ENCODE assay signal across 24 mouse cellular contexts in the genomic region with DNA sequence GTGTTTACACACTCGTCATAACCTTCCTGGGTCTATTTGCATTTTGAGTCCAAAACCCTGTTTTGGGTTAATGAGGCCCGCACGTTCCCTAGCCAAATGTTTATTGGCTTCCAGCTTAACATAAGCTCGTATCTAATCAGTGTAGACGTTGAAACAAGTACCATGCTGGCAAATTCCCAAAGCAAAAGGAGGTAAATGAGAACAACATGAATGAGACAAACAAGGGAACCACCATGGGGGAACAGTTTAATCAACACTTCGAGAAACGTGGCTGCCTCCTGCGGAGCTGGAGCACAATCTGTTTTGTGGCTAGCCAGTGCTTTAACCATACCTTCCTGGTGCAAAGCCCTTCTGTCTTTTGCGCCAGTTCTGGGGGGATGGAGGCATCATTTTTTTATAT. TPM values are rescaled to one million over a fixed set of nuclear protein-coding genes. Genes with fewer than 3 reads are reported as not detected.
DNase-seq lines count a peak whose midpoint lies in the region; ATAC-seq lines count a peak whose summit lies in the region.
"Had no signal": no experiment of that assay in that cellular context is flagged by ENCODE, and none has a peak within 500 bp of the region (broad histone marks: within the 10 kb centered on the region; RNA-seq: fewer than 3 reads in every experiment).

No protein-coding gene starts in this region.

- H3K9me3 ChIP-seq in embryonic facial prominence, embryonic 14.5 days (ENCODE audit: control insufficient read depth, low read length), result no peaks in the 10 kb centered on the region
- H3K9me3 ChIP-seq in embryonic facial prominence, embryonic 10.5 days, result no peaks in the 10 kb centered on the region
- no peaks in the 10 kb centered on the region for H3K9me3 ChIP-seq in hindbrain, embryonic 15.5 days
- H3K9me3 ChIP-seq in hindbrain, embryonic 10.5 days, result no peaks in the 10 kb centered on the region
- no peaks in the 10 kb centered on the region for H3K9me3 ChIP-seq in neural tube, embryonic 14.5 days (ENCODE audit: control insufficient read depth, low read length)
- H3K9me3 ChIP-seq in hindbrain, embryonic 16.5 days (ENCODE audit: control insufficient read depth, low read length), result no peaks in the 10 kb centered on the region
- H3K9me3 ChIP-seq: heart, embryonic 13.5 days; kidney, embryonic 15.5 days; limb, embryonic 13.5 days; liver, embryonic 12.5 days; midbrain, embryonic 12.5 days; stomach, embryonic 15.5 days had no signal

- no peak overlapping the region for H3K4me2 ChIP-seq in embryonic facial prominence, embryonic 14.5 days (ENCODE audit: low read depth, low read length)
- no peak overlapping the region for H3K4me2 ChIP-seq in hindbrain, embryonic 15.5 days
- no peak overlapping the region for H3K4me2 ChIP-seq in neural tube, embryonic 14.5 days (ENCODE audit: low read depth, low read length)
- H3K4me2 ChIP-seq in hindbrain, embryonic 16.5 days (ENCODE audit: low read length), result no peak overlapping the region
- H3K4me2 ChIP-seq: heart, embryonic 13.5 days; kidney, embryonic 15.5 days; limb, embryonic 13.5 days; liver, embryonic 12.5 days; midbrain, embryonic 12.5 days; stomach, embryonic 15.5 days had no signal

- no peak overlapping the region for H3K9ac ChIP-seq in embryonic facial prominence, embryonic 14.5 days (ENCODE audit: low read depth, low read length)
- no peak overlapping the region for H3K9ac ChIP-seq in hindbrain, embryonic 15.5 days
- no peak overlapping the region for H3K9ac ChIP-seq in neural tube, embryonic 14.5 days (replicated peaks; ENCODE audit: low read depth, low read length)
- H3K9ac ChIP-seq in hindbrain, embryonic 16.5 days (ENCODE audit: low read depth, low read length), result no peak overlapping the region
- H3K9ac ChIP-seq: heart, embryonic 13.5 days; kidney, embryonic 15.5 days; limb, embryonic 13.5 days; liver, embryonic 12.5 days; midbrain, embryonic 12.5 days; stomach, embryonic 15.5 days had no signal

- ATAC-seq in embryonic facial prominence, embryonic 14.5 days (ENCODE audit: low read depth), result no peak
- ATAC-seq in hindbrain, embryonic 15.5 days (ENCODE audit: low FRiP score, low read depth), result peak; percentile 45; the same call in 1 of the 2 replicates
- ATAC-seq in neural tube, embryonic 14.5 days (ENCODE audit: low read depth), result peak; percentile 29; the same call in 1 of the 2 replicates
- ATAC-seq in hindbrain, embryonic 16.5 days, result 0 out of 2 replicates have a peak, but pooled peaks have one; percentile 14
- ATAC-seq: liver, embryonic 12.5 days had no signal

- H3K4me1 ChIP-seq in embryonic facial prominence, embryonic 14.5 days (ENCODE audit: control insufficient read depth, insufficient read depth, low read length), result no peaks in the 10 kb centered on the region; the same call in 1 of the 2 replicates
- no peaks in the 10 kb centered on the region for H3K4me1 ChIP-seq in embryonic facial prominence, embryonic 10.5 days
- H3K4me1 ChIP-seq in hindbrain, embryonic 15.5 days (replicated peaks), result peaks cover 9% of the 10 kb centered on the region; the same call in 1 of the 2 replicates
- H3K4me1 ChIP-seq in hindbrain, embryonic 10.5 days (replicated peaks), result peaks cover 8% of the 10 kb centered on the region; the same call in 1 of the 2 replicates
- H3K4me1 ChIP-seq in neural tube, embryonic 14.5 days (ENCODE audit: control insufficient read depth, insufficient read depth, low read length), result 0 out of 2 replicates have a peak, but pooled peaks cover 4% of the 10 kb centered on the region
- no peaks in the 10 kb centered on the region for H3K4me1 ChIP-seq in hindbrain, embryonic 16.5 days (ENCODE audit: control insufficient read depth, insufficient read depth, low read depth, low read length)
- H3K4me1 ChIP-seq: heart, embryonic 13.5 days; liver, embryonic 12.5 days; midbrain, embryonic 12.5 days; stomach, embryonic 15.5 days had no signal

- 51% methylated on average over 9 of the region's 9 CpGs for WGBS in embryonic facial prominence, embryonic 14.5 days
- WGBS in embryonic facial prominence, embryonic 10.5 days, result 67% methylated on average over 9 of the region's 9 CpGs
- WGBS in hindbrain, embryonic 15.5 days, result 35% methylated on average over 9 of the region's 9 CpGs
- WGBS in hindbrain, embryonic 10.5 days, result 55% methylated on average over 9 of the region's 9 CpGs
- WGBS in neural tube, embryonic 14.5 days, result 43% methylated on average over 9 of the region's 9 CpGs
- 25% methylated on average over 9 of the region's 9 CpGs for WGBS in hindbrain, embryonic 16.5 days

- DNase-seq in embryonic facial prominence, embryonic 14.5 days (ENCODE audit: low spot score), result peak; percentile 54
- no peak for DNase-seq in embryonic facial prominence, embryonic 10.5 days (ENCODE audit: low spot score)
- no peak for DNase-seq in hindbrain, embryonic 10.5 days (ENCODE audit: low spot score)
- DNase-seq in neural tube, embryonic 10.5 days (ENCODE audit: extremely low spot score, low spot score), result no peak
- no peak for DNase-seq in thymus, postnatal 36 days
- DNase-seq: adrenal gland, postnatal 10 days; cerebellum, adult 8-10 months; gastrocnemius, postnatal 10 days; heart, adult 18-20 months; heart, postnatal 14 days; kidney, adult 11 months; kidney, postnatal 36 days; layer of hippocampus, postnatal 36 days; lung, adult 18-20 months; thymus, postnatal 4 days had no signal

- no peaks in the 10 kb centered on the region for H3K36me3 ChIP-seq in embryonic facial prominence, embryonic 14.5 days (ENCODE audit: control insufficient read depth, insufficient read depth, low read length)
- no peaks in the 10 kb centered on the region for H3K36me3 ChIP-seq in embryonic facial prominence, embryonic 10.5 days (replicated peaks)
- no peaks in the 10 kb centered on the region for H3K36me3 ChIP-seq in hindbrain, embryonic 15.5 days
- H3K36me3 ChIP-seq in hindbrain, embryonic 10.5 days, result no peaks in the 10 kb centered on the region
- no peaks in the 10 kb centered on the region for H3K36me3 ChIP-seq in neural tube, embryonic 14.5 days (ENCODE audit: control insufficient read depth, insufficient read depth, low read length)
- no peaks in the 10 kb centered on the region for H3K36me3 ChIP-seq in hindbrain, embryonic 16.5 days (ENCODE audit: control insufficient read depth, insufficient read depth, low read length)
- H3K36me3 ChIP-seq: heart, embryonic 13.5 days; kidney, embryonic 15.5 days; limb, embryonic 13.5 days; liver, embryonic 12.5 days; midbrain, embryonic 12.5 days; stomach, embryonic 15.5 days had no signal

- no peak overlapping the region for H3K4me3 ChIP-seq in embryonic facial prominence, embryonic 14.5 days (ENCODE audit: low read depth, low read length)
- H3K4me3 ChIP-seq in embryonic facial prominence, embryonic 10.5 days, result no peak overlapping the region
- no peak overlapping the region for H3K4me3 ChIP-seq in hindbrain, embryonic 15.5 days
- no peak overlapping the region for H3K4me3 ChIP-seq in hindbrain, embryonic 10.5 days
- H3K4me3 ChIP-seq in neural tube, embryonic 14.5 days (ENCODE audit: low read depth, low read length), result no peak overlapping the region
- H3K4me3 ChIP-seq in hindbrain, embryonic 16.5 days (ENCODE audit: low read length), result no peak overlapping the region
- H3K4me3 ChIP-seq: heart, embryonic 13.5 days; kidney, embryonic 15.5 days; limb, embryonic 13.5 days; liver, embryonic 12.5 days; midbrain, embryonic 12.5 days; stomach, embryonic 15.5 days had no signal

- H3K27ac ChIP-seq in embryonic facial prominence, embryonic 14.5 days (replicated peaks; ENCODE audit: low read depth, low read length), result no peak overlapping the region
- no peak overlapping the region for H3K27ac ChIP-seq in embryonic facial prominence, embryonic 10.5 days (replicated peaks)
- H3K27ac ChIP-seq in hindbrain, embryonic 15.5 days (replicated peaks), result no peak overlapping the region
- no peak overlapping the region for H3K27ac ChIP-seq in hindbrain, embryonic 10.5 days
- no peak overlapping the region for H3K27ac ChIP-seq in neural tube, embryonic 14.5 days (ENCODE audit: low read depth, low read length)
- no peak overlapping the region for H3K27ac ChIP-seq in hindbrain, embryonic 16.5 days (ENCODE audit: low read depth, low read length)
- H3K27ac ChIP-seq: heart, embryonic 13.5 days; kidney, embryonic 15.5 days; limb, embryonic 13.5 days; liver, embryonic 12.5 days; midbrain, embryonic 12.5 days; stomach, embryonic 15.5 days had no signal

- no peaks in the 10 kb centered on the region for H3K27me3 ChIP-seq in embryonic facial prominence, embryonic 14.5 days (replicated peaks; ENCODE audit: control insufficient read depth, insufficient read depth, low read length)
- H3K27me3 ChIP-seq in embryonic facial prominence, embryonic 10.5 days (replicated peaks; ENCODE audit: low read depth, poor library complexity, severe bottlenecking), result no peaks in the 10 kb centered on the region
- no peaks in the 10 kb centered on the region for H3K27me3 ChIP-seq in hindbrain, embryonic 15.5 days
- no peaks in the 10 kb centered on the region for H3K27me3 ChIP-seq in hindbrain, embryonic 10.5 days (ENCODE audit: insufficient read depth, poor library complexity, severe bottlenecking)
- no peaks in the 10 kb centered on the region for H3K27me3 ChIP-seq in neural tube, embryonic 14.5 days (ENCODE audit: control insufficient read depth, insufficient read depth, low read length)
- no peaks in the 10 kb centered on the region for H3K27me3 ChIP-seq in hindbrain, embryonic 16.5 days (replicated peaks; ENCODE audit: control insufficient read depth, insufficient read depth, low read length)
- H3K27me3 ChIP-seq: heart, embryonic 13.5 days; kidney, embryonic 15.5 days; limb, embryonic 13.5 days; liver, embryonic 12.5 days; midbrain, embryonic 12.5 days; stomach, embryonic 15.5 days had no signal

RNA-seq across cellular contexts. Expression of a gene that starts 43.3 kb away (rescaled TPM):
- polyA plus RNA-seq in embryonic facial prominence, embryonic 14.5 days (2014; fragmentation: Nextera tagmentation; extraction: Ambion mirVana), result 86.0 and 100 TPM in 2 replicates
- polyA plus RNA-seq in embryonic facial prominence, embryonic 10.5 days (2016; fragmentation: Nextera tagmentation; extraction: Ambion mirVana), result 17.3 and 26.7 TPM in 2 replicates
- 70.0 and 72.5 TPM in 2 replicates for polyA plus RNA-seq in hindbrain, embryonic 15.5 days (2015; fragmentation: Nextera tagmentation; extraction: Ambion mirVana)
- 8.3 and 17.3 TPM in 2 replicates for polyA plus RNA-seq in hindbrain, embryonic 10.5 days (2016; fragmentation: Nextera tagmentation; extraction: Ambion mirVana)
- 111 and 113 TPM in 2 replicates for polyA plus RNA-seq in neural tube, embryonic 14.5 days (2014; fragmentation: Nextera tagmentation; extraction: Ambion mirVana)
- 67.4 and 75.7 TPM in 2 replicates for polyA plus RNA-seq in hindbrain, embryonic 16.5 days (2015; fragmentation: Nextera tagmentation; extraction: Ambion mirVana)
